Mouse (Mus musculus): ENCODE data around the gene L3mbtl4. TPM values are rescaled to one million over a fixed set of nuclear protein-coding genes. Genes with fewer than 3 reads are reported as not detected.
A peak's percentile ranks its signal among the peaks of the same experiment; 100 is the strongest.
"Not testable (repeated sequence)": the region's sequence is repeated elsewhere in the genome, so short reads cannot be mapped to it uniquely, and the experiment has no call there.

The L3mbtl4 gene
- polyA plus RNA-seq, 1 experiment from 2014 or later, result 6.5 TPM

DNA sequence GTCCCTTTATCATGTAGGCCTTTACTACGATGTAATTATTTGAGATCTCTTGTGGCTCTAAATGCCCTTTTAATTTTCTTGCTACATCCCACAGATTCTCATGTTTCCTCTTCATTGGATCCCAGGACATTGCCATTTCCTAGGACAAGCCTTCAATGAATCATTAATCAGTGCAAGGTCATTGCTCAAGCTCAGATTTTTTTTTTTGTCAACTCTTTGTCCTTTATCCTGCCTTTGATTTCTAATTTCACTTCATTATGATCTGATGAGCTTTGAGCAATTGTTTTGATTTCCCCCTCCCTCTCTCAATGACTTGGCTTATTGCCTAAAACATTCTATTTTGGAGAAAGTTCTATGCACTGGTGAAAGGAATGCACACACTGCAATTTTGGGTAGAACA is 177.3 kb downstream of the L3mbtl4 start:
- no peak overlapping the region for H3K27ac ChIP-seq (ENCODE audit: low read length)
- 85% methylated on average over 1 of the region's 1 CpGs for WGBS
- H3K4me2 ChIP-seq (ENCODE audit: low read length), result no peak overlapping the region
- no peaks in the 10 kb centered on the region for H3K27me3 ChIP-seq (ENCODE audit: control insufficient read depth, insufficient read depth, low read depth, low read length)
- ATAC-seq, result no peak
- H3K4me3 ChIP-seq (ENCODE audit: low read depth, low read length), result no peak overlapping the region
- H3K9ac ChIP-seq (ENCODE audit: low read depth, low read length), result no peak overlapping the region
- no peaks in the 10 kb centered on the region for H3K36me3 ChIP-seq (ENCODE audit: control insufficient read depth, insufficient read depth, low read length)
- H3K9me3 ChIP-seq (replicated peaks; ENCODE audit: control insufficient read depth, low read length, poor library complexity, severe bottlenecking), result no peaks in the 10 kb centered on the region
- no peaks in the 10 kb centered on the region for H3K4me1 ChIP-seq (ENCODE audit: control insufficient read depth, insufficient read depth, low read length)

DNA sequence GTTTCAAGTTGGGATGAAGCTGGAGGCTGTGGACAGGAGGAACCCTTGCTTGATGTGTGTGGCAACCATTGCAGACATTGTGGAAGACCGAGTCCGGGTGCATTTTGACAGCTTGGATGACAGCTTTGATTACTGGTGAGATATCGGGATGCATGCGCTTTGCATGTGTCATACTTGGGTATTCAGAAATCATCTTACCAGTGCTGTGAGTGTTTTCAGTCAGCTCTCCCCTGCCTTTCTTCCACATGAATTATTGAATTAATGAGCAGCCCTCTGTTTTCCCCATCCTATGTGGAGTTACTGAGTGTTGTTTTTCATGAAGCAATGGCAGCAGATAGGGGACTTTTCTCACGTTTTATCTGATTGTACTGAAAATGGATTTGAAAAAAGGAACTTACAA is 187.9 kb downstream of the L3mbtl4 start:
- H3K4me1 ChIP-seq (ENCODE audit: control insufficient read depth, insufficient read depth, low read length), result no peaks in the 10 kb centered on the region
- no peaks in the 10 kb centered on the region for H3K9me3 ChIP-seq (replicated peaks; ENCODE audit: control insufficient read depth, low read length, poor library complexity, severe bottlenecking)
- H3K27ac ChIP-seq (ENCODE audit: low read length), result no peak overlapping the region
- no peak for ATAC-seq
- no peak overlapping the region for H3K9ac ChIP-seq (ENCODE audit: low read depth, low read length)
- WGBS, result 72% methylated on average over 5 of the region's 5 CpGs
- no peaks in the 10 kb centered on the region for H3K36me3 ChIP-seq (ENCODE audit: control insufficient read depth, insufficient read depth, low read length)
- no peaks in the 10 kb centered on the region for H3K27me3 ChIP-seq (ENCODE audit: control insufficient read depth, insufficient read depth, low read depth, low read length)
- no peak overlapping the region for H3K4me2 ChIP-seq (ENCODE audit: low read length)
- no peak overlapping the region for H3K4me3 ChIP-seq (ENCODE audit: low read depth, low read length)

DNA sequence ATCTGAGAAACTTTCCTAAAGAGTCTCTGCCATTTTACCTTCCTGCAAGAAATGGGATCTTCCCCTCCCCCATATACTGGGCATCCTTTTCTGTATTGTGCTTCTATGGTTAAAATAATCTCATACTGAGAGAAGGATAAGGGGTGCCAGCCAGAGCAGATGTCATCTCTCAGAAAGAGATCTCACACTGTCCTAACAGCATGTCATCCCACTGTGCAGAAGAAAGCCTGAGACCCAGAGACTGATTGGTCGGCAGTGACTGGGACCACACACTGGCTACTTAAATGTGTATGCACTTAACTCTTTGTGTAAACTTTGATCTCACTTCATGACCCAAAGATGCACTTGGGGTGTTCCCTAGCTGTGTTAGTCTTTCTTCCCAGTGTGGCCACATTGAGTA is 193.7 kb downstream of the L3mbtl4 start:
- Histone ChIP-seq H3K36me3 (ENCODE audit: control insufficient read depth, insufficient read depth, low read length) (no peaks in the 10 kb centered on the region), H3K9ac (ENCODE audit: low read depth, low read length) (no peak overlapping the region), H3K4me2 (ENCODE audit: low read length) (no peak overlapping the region), H3K9me3 (replicated peaks; ENCODE audit: control insufficient read depth, low read length, poor library complexity, severe bottlenecking) (no peaks in the 10 kb centered on the region), H3K4me3 (ENCODE audit: low read depth, low read length) (no peak overlapping the region), H3K4me1 (ENCODE audit: control insufficient read depth, insufficient read depth, low read length) (no peaks in the 10 kb centered on the region), H3K27me3 (ENCODE audit: control insufficient read depth, insufficient read depth, low read depth, low read length) (no peaks in the 10 kb centered on the region), H3K27ac (ENCODE audit: low read length) (no peak overlapping the region)
- WGBS, result 57% methylated on average over 1 of the region's 1 CpGs
- no peak for ATAC-seq

DNA sequence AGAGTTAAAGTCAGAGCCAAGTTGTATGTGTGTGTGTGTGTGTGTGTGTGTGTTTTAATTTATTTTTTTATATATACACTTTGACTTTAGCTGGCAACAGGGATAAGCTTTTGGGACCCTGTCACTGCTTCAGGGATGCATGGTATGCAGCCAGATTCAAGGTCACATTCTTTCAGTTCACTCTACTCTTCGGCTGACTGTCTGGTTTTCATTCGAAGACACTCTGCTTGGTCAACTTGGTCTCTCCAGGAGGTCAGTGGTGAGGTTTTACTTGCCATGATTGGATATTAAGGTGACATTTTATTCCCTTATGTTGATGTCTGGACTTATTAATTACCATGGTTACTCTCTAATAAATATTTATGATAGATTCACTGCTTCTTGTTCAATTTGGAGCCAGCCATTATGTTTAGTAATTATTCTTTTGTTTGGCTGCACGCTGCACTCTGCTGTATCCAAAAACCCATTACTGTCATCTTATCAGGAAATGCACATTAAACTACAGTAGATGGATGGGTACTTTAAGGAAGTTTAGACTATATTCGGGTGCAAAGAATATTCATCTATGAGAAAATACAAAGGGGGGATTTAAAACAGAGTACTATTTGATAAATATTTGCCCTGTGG is 216.6 kb downstream of the L3mbtl4 start:
- Histone ChIP-seq H3K4me1 (ENCODE audit: control insufficient read depth, insufficient read depth, low read length) (no peaks in the 10 kb centered on the region), H3K27ac (ENCODE audit: low read length) (no peak overlapping the region), H3K27me3 (ENCODE audit: control insufficient read depth, insufficient read depth, low read depth, low read length) (no peaks in the 10 kb centered on the region), H3K4me3 (ENCODE audit: low read depth, low read length) (no peak overlapping the region), H3K36me3 (ENCODE audit: control insufficient read depth, insufficient read depth, low read length) (no peaks in the 10 kb centered on the region), H3K9ac (ENCODE audit: low read depth, low read length) (no peak overlapping the region), H3K4me2 (ENCODE audit: low read length) (no peak overlapping the region), H3K9me3 (replicated peaks; ENCODE audit: control insufficient read depth, low read length, poor library complexity, severe bottlenecking) (no peaks in the 10 kb centered on the region)
- 18% methylated on average over 4 of the region's 4 CpGs for WGBS
- peak; percentile 60; the same call in 1 of the 2 replicates for ATAC-seq

DNA sequence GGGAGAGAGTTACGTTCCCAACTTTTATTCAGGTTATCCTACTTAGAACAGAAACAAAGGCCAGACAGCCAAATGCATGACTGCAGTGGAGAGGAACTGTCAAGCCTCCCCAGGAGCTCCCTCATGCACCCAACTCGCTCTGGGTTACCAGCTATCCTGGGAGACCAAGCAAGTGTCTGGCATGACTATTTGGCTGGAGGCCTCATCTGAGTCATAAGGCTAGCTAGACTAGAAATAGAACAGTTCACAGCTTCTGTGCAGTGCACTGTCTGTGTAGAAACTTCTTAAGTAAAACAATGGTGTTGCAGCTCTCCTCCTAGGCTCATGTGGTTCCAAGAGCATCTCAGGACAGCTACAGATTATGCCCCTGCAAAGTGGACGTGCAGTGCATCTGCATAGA is 218.6 kb downstream of the L3mbtl4 start:
- ATAC-seq, result no peak
- Histone ChIP-seq H3K36me3 (ENCODE audit: control insufficient read depth, insufficient read depth, low read length) (no peaks in the 10 kb centered on the region), H3K4me2 (ENCODE audit: low read length) (no peak overlapping the region), H3K4me1 (ENCODE audit: control insufficient read depth, insufficient read depth, low read length) (no peaks in the 10 kb centered on the region), H3K27ac (ENCODE audit: low read length) (no peak overlapping the region), H3K9ac (ENCODE audit: low read depth, low read length) (no peak overlapping the region), H3K9me3 (replicated peaks; ENCODE audit: control insufficient read depth, low read length, poor library complexity, severe bottlenecking) (no peaks in the 10 kb centered on the region), H3K4me3 (ENCODE audit: low read depth, low read length) (no peak overlapping the region), H3K27me3 (ENCODE audit: control insufficient read depth, insufficient read depth, low read depth, low read length) (no peaks in the 10 kb centered on the region)
- 85% methylated on average over 3 of the region's 3 CpGs for WGBS

DNA sequence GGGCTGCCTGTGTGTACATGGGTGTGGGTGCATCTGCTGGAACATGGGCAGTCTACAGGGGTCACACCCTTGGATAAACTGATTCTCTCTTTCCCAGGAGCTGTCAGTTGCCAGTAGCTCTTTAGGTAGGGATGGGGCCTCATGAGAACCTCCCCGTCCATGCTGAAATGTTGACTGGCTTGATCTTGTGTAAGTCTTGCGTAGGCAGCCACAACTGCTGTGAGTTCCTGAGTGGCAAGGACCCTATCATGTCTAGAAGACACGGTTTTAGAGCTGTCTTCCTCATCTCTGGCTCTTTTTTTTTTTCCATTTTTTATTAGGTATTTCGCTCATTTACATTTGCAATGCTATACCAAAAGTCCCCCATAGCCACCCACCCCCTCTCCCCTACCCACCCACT is 229.4 kb downstream of the L3mbtl4 start:
- not testable (repeated sequence) for ATAC-seq; H3K4me2 ChIP-seq (ENCODE audit: low read length); H3K9ac ChIP-seq (ENCODE audit: low read depth, low read length); H3K4me3 ChIP-seq (ENCODE audit: low read depth, low read length); H3K36me3 ChIP-seq (ENCODE audit: control insufficient read depth, insufficient read depth, low read length); H3K27me3 ChIP-seq (ENCODE audit: control insufficient read depth, insufficient read depth, low read depth, low read length); H3K27ac ChIP-seq (ENCODE audit: low read length); H3K9me3 ChIP-seq (replicated peaks; ENCODE audit: control insufficient read depth, low read length, poor library complexity, severe bottlenecking); H3K4me1 ChIP-seq (ENCODE audit: control insufficient read depth, insufficient read depth, low read length)
- 81% methylated on average over 2 of the region's 4 CpGs for WGBS

DNA sequence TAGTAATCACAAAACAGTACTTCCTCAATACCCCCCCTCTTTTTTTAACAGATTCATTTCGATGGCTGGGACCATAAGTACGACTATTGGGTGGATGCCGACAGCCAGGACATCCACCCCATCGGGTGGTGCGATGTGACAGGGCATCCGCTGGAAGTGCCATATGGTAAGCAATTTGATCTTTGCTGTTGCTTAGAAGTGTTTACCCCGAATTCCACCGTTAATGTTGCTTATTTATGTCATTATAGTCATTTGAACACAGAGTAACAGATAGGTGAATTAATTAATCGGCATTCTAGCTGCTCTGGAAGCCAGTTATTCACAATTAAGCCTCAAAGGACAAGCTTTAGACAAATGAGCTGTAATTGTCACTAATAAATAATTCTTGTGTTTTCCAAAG is 286.1 kb downstream of the L3mbtl4 start:
- no peak overlapping the region for H3K27ac ChIP-seq (ENCODE audit: low read length)
- no peaks in the 10 kb centered on the region for H3K9me3 ChIP-seq (replicated peaks; ENCODE audit: control insufficient read depth, low read length, poor library complexity, severe bottlenecking)
- no peaks in the 10 kb centered on the region for H3K27me3 ChIP-seq (ENCODE audit: control insufficient read depth, insufficient read depth, low read depth, low read length)
- no peaks in the 10 kb centered on the region for H3K36me3 ChIP-seq (ENCODE audit: control insufficient read depth, insufficient read depth, low read length)
- H3K4me1 ChIP-seq (ENCODE audit: control insufficient read depth, insufficient read depth, low read length), result no peaks in the 10 kb centered on the region
- no peak overlapping the region for H3K9ac ChIP-seq (ENCODE audit: low read depth, low read length)
- WGBS, result 78% methylated on average over 9 of the region's 9 CpGs
- no peak overlapping the region for H3K4me2 ChIP-seq (ENCODE audit: low read length)
- no peak for ATAC-seq
- no peak overlapping the region for H3K4me3 ChIP-seq (ENCODE audit: low read depth, low read length)

DNA sequence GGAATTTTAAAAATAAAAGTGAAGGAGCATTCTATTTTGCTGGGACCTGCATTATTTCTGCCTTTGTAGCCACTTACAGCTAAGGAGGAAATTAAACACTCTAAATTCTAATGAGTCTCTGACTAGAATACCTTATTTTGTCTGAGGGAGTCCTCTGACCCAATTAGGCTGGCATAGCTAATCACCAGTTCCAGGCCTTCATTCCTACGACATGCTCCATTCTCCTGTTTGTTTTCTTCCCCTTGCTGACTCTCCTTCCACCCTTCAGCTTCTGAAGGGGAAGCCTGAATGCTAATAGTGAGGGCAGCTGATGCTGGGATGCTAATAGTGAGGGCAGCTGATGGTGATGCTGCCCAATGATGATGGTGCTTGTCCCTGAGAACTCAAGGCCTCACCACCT is 286.7 kb downstream of the L3mbtl4 start:
- H3K27ac ChIP-seq (ENCODE audit: low read length), result no peak overlapping the region
- H3K4me3 ChIP-seq (ENCODE audit: low read depth, low read length), result no peak overlapping the region
- no peak overlapping the region for H3K9ac ChIP-seq (ENCODE audit: low read depth, low read length)
- H3K4me1 ChIP-seq (ENCODE audit: control insufficient read depth, insufficient read depth, low read length), result no peaks in the 10 kb centered on the region
- H3K27me3 ChIP-seq (ENCODE audit: control insufficient read depth, insufficient read depth, low read depth, low read length), result no peaks in the 10 kb centered on the region
- no peaks in the 10 kb centered on the region for H3K9me3 ChIP-seq (replicated peaks; ENCODE audit: control insufficient read depth, low read length, poor library complexity, severe bottlenecking)
- no peaks in the 10 kb centered on the region for H3K36me3 ChIP-seq (ENCODE audit: control insufficient read depth, insufficient read depth, low read length)
- no peak for ATAC-seq
- 26% methylated on average over 1 of the region's 1 CpGs for WGBS
- no peak overlapping the region for H3K4me2 ChIP-seq (ENCODE audit: low read length)

DNA sequence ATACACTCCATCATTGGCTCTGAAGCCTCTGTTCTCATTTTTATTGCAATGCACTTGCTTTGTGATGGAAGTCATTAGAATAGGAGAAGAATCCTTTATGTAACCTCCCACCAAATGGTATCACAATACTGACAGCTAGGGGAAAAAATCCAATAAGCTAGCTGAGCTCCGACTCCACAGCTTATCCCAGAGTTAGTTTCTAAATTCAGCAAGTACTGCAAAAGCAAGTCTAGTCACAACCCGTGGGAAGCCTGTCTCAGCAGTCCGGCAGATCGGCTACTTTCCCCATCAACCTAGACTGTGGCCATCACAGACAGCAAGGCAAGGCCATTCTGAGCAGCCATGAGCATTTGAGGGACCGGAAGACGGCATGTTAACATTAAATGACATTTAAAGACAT is 298.2 kb downstream of the L3mbtl4 start:
- Histone ChIP-seq H3K9ac (ENCODE audit: low read depth, low read length) (no peak overlapping the region), H3K27ac (ENCODE audit: low read length) (no peak overlapping the region), H3K4me2 (ENCODE audit: low read length) (no peak overlapping the region), H3K9me3 (replicated peaks; ENCODE audit: control insufficient read depth, low read length, poor library complexity, severe bottlenecking) (no peaks in the 10 kb centered on the region), H3K27me3 (ENCODE audit: control insufficient read depth, insufficient read depth, low read depth, low read length) (no peaks in the 10 kb centered on the region), H3K4me1 (ENCODE audit: control insufficient read depth, insufficient read depth, low read length) (no peaks in the 10 kb centered on the region), H3K36me3 (ENCODE audit: control insufficient read depth, insufficient read depth, low read length) (no peaks in the 10 kb centered on the region), H3K4me3 (ENCODE audit: low read depth, low read length) (no peak overlapping the region)
- ATAC-seq, result no peak
- 92% methylated on average over 6 of the region's 6 CpGs for WGBS

All from midbrain, embryonic 16.5 days (tissue).